Mouse (Mus musculus) liver, embryonic 11.5 days (tissue): Measurements from ENCODE around the gene Adam25. TPM values are rescaled to one million over a fixed set of nuclear protein-coding genes. Genes with fewer than 3 reads are reported as not detected.
"Not testable (repeated sequence)": the region's sequence is repeated elsewhere in the genome, so short reads cannot be mapped to it uniquely, and the experiment has no call there.

Source experiments
- ATAC-seq: fragments of 200-750 bp; cut with Nextera tagmentation; replicated peaks from 2 replicates; pipeline ENCODE4 v1.8.0; 2017; ENCODE audit warnings: moderate number of reproducible peaks, mild to moderate bottlenecking, moderate TSS enrichment, moderate library complexity; ENCODE audit not compliant: low FRiP score
- DNase-seq: peaks from one replicate; pipeline ENCODE4 v3.0.0-alpha.2; 2017; ENCODE audit warnings: low spot score
- H3K27ac ChIP-seq: fragments of 300-500 bp; sonication (generic); 2 replicates; pipeline ENCODE4 v1.5.1; 2014; ENCODE audit warnings: mild to moderate bottlenecking, low read depth, low read length, control low read depth
- H3K27me3 ChIP-seq: fragments of 300-500 bp; sonication (generic); replicated peaks from 2 replicates; pipeline ENCODE4 v1.6.1; 2014; ENCODE audit warnings: low read length, mixed read lengths; ENCODE audit not compliant: control insufficient read depth, insufficient read depth
- H3K36me3 ChIP-seq: fragments of 300-500 bp; sonication (generic); 2 replicates; pipeline ENCODE4 v1.6.1; 2014; ENCODE audit warnings: mild to moderate bottlenecking, low read length, moderate library complexity, mixed read lengths; ENCODE audit not compliant: control insufficient read depth, insufficient read depth
- H3K4me1 ChIP-seq: fragments of 300-500 bp; sonication (generic); replicated peaks from 2 replicates; pipeline ENCODE4 v1.6.1; 2014; ENCODE audit warnings: low read length, mixed read lengths; ENCODE audit not compliant: control insufficient read depth, insufficient read depth
- H3K4me2 ChIP-seq: fragments of 300-500 bp; sonication (generic); 2 replicates; pipeline ENCODE4 v1.6.1; 2014; ENCODE audit warnings: mild to moderate bottlenecking, control low read depth, moderate library complexity
- H3K4me3 ChIP-seq: fragments of 300-500 bp; sonication (generic); 2 replicates; pipeline ENCODE4 v1.5.1; 2014; ENCODE audit warnings: low read depth, low read length, control low read depth
- H3K9ac ChIP-seq: fragments of 300-500 bp; sonication (generic); 2 replicates; pipeline ENCODE4 v1.6.1; 2014; ENCODE audit warnings: low read depth, low read length, control low read depth
- H3K9me3 ChIP-seq: fragments of 300-500 bp; sonication (generic); 2 replicates; pipeline ENCODE4 v1.6.1; 2016; ENCODE audit warnings: low read length, inconsistent platforms, mixed read lengths; ENCODE audit not compliant: control insufficient read depth
- WGBS: fragments of 180-500 bp; shearing (Covaris S2); extraction: QIAGEN DNeasy Blood & Tissue Kit; methylation state at CpG from one replicate; pipeline ENCODE4 v1.1.7; 2014; 5-methylcytosine and 5-hydroxymethylcytosine counted together
- polyA plus RNA-seq: library from polyadenylated mRNA; unstranded; fragments of >200 nt; fragmentation: Nextera tagmentation; extraction: Ambion mirVana; gene quantifications from 2 replicates; pipeline ENCODE4 v1.2.1, GENCODE M21; 2014

Gene Adam25
- not detected in 2 replicates for polyA plus RNA-seq

DNA sequence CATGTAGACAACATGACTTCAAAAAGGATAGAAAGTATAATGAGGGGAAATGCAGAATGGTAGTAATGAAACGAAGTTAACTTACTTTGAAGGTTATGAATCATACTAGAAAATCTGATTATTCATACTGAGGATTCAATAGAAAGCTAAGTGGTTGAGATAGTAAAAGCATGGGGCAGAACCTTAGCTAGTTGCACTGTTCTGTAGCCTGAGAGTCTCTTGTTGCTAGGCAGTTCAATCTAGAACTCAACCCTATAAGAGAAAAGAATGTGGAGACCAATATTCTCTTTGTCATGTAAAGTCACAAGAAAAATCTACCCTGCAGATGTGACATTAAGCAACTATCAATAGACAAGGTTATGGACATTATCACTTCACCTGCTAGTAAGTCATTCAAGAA lies at the start of gene Adam25:
TSS of gene Adam25 (plus strand) at position 301 of the 400 bp plus-strand sequence.
- not testable (repeated sequence) for H3K36me3 ChIP-seq, H3K27ac ChIP-seq, H3K27me3 ChIP-seq, H3K4me1 ChIP-seq, H3K9ac ChIP-seq, H3K9me3 ChIP-seq, ATAC-seq, H3K4me3 ChIP-seq, DNase-seq, H3K4me2 ChIP-seq
- 54% methylated on average over 1 of the region's 1 CpGs for WGBS

DNA sequence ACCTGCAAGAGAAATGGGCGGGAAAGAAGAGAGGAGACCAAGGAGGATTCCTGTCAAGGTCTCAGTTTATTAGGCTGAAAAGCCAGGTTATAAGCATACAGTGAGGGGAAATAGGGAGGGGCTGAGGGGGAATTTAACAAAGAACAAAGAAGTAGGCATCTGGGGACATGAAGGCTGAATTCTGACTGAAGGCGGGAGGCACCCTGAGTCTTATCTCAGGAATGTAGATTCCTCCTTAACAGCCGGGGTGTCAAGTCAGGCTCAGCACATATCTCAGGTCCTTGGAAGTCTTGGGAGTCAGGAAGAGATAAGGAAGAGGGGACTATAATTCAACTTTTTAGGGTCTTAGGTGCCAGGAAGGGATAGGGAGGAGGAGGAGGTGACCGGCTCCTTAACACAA lies 36.6 kb upstream of the Adam25 start:
- not testable (repeated sequence) for H3K9ac ChIP-seq, DNase-seq, H3K9me3 ChIP-seq, H3K36me3 ChIP-seq, H3K4me1 ChIP-seq, H3K27ac ChIP-seq, ATAC-seq, H3K4me3 ChIP-seq, H3K4me2 ChIP-seq, H3K27me3 ChIP-seq
- 83% methylated on average over 4 of the region's 4 CpGs for WGBS

DNA sequence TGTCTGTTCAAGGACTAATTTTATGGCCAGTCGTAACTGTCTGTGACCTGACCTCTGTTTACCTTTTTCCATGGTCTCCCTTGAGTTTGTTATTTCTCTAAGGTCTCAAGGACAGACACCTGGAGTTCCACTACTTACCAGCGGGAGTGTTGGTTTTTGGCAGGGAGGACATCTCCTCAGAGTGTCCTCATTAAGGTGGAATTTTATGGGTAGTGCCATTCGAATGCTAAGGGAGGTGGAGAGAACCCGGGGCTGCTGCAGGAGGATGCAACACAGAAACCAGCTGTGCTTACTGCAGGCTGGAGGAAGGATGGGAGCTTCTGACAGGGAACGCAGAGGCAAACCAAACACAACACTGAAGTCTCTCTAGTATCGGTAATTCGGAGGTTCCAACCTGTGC lies 36.0 kb upstream of the Adam25 start:
- no peak for DNase-seq
- WGBS: 81% methylated on average over 7 of the region's 7 CpGs
- Histone ChIP-seq H3K9ac (no peak overlapping the region), H3K9me3 (no peaks in the 10 kb centered on the region), H3K4me2 (no peak overlapping the region), H3K4me1 (no peaks in the 10 kb centered on the region), H3K4me3 (no peak overlapping the region), H3K27me3 (no peaks in the 10 kb centered on the region), H3K27ac (no peak overlapping the region), H3K36me3 (no peaks in the 10 kb centered on the region)
- ATAC-seq: no peak

DNA sequence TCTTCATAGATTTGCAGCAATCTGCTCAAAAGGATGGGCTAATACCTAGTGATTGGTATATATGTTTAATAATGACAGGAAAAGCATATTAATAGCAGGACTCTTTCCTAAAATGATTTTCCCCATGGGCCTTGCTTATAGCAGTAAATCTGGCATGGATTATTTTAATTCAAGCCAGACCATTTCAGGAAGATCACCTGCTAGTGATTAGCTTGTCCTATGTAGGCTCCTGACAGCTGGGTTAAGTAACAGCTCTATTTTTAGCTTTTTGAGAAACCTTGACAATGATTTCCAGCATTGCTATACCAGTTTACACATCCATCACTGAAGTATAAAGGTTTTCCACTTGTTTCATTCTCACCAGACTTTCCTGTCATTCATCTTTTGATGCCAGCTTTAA lies 31.3 kb downstream of the Adam25 start:
- no peak for ATAC-seq
- Histone ChIP-seq H3K27ac (no peak overlapping the region), H3K9me3 (no peaks in the 10 kb centered on the region), H3K9ac (no peak overlapping the region), H3K27me3 (no peaks in the 10 kb centered on the region), H3K36me3 (no peaks in the 10 kb centered on the region), H3K4me2 (no peak overlapping the region), H3K4me1 (no peaks in the 10 kb centered on the region), H3K4me3 (no peak overlapping the region)
- DNase-seq: no peak

DNA sequence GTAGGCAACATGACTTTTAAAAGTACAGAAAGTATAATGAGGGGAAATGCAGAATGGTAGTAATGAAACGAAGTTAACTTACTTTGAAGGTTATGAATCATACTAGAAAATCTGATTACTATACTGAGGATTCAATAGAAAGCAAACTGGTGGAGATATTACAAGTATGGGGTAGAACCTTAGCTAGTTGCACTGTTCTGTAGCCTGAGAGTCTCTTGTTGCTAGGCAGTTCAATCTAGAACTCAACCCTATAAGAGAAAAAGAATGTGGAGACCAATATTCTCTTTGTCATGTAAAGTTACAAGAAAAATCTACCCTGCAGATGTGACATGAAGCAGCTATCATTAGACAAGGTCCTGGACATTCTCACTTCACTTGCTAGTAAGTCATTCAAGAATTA lies 41.0 kb downstream of the Adam25 start, which contains the start of gene Adam20:
TSS of gene Adam20 (plus strand) at position 301 of the 400 bp plus-strand sequence.
- not testable (repeated sequence) for ATAC-seq, H3K9me3 ChIP-seq, H3K4me3 ChIP-seq, H3K4me1 ChIP-seq, H3K9ac ChIP-seq, H3K27ac ChIP-seq, DNase-seq, H3K4me2 ChIP-seq, H3K36me3 ChIP-seq, H3K27me3 ChIP-seq
- 63% methylated on average over 1 of the region's 1 CpGs for WGBS

DNA sequence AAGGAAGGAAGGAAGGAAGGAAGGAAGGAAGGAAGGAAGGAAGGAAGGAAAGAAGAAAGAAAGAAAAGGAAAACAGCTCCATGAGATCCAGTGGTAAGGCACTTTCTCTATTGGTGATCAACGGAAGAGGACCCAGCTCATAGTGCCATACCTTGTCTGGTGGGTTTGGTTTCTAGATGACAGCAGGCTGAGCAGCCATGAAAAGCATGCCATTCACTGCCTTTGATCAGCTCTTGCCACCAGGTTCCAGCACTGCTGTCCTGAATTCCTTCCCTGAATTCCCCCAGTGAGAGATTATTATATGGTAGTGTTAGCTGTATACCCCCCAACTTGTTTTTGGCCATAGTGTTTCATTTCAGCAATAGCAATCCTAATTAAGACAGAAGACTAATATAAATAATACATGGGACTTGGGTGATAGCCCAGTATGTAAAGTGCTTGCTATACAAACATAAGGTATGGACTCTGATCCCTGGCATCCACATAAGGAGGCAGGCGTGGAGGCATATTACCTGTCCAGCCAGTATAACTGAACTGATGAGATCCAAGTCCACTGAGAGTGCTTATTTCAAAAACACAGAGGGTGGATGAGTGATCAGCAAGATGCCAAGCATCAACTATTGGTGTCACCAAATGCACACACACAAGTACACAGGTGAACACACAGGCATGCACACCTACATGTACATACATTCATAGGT lies 51.5 kb downstream of the Adam25 start:
- no peaks in the 10 kb centered on the region for H3K27me3 ChIP-seq
- no peak overlapping the region for H3K4me2 ChIP-seq
- DNase-seq: no peak
- WGBS: 76% methylated on average over 2 of the region's 2 CpGs
- no peaks in the 10 kb centered on the region for H3K9me3 ChIP-seq
- H3K36me3 ChIP-seq: no peaks in the 10 kb centered on the region
- H3K4me3 ChIP-seq: no peak overlapping the region
- no peak overlapping the region for H3K27ac ChIP-seq
- no peaks in the 10 kb centered on the region for H3K4me1 ChIP-seq
- no peak overlapping the region for H3K9ac ChIP-seq
- ATAC-seq: no peak

Other genes starting within 250 kb of the Adam25 start
- not detected in 2 replicates for gene Adam24, start 77.1 kb upstream of the Adam25 start, polyA plus RNA-seq
- gene Adam20, start 41.1 kb downstream of the Adam25 start, polyA plus RNA-seq: not detected in 2 replicates
- gene Adam39, start 70.8 kb downstream of the Adam25 start, polyA plus RNA-seq: not detected in 2 replicates